Mouse (Mus musculus): ENCODE data around the gene Meis2. TPM values are rescaled to one million over a fixed set of nuclear protein-coding genes. Genes with fewer than 3 reads are reported as not detected.

The Meis2 gene
- polyA plus RNA-seq, 1 experiment from 2014 or later, result 1.4 TPM

- Histone ChIP-seq H3K36me3 (replicated peaks) (no peaks in the 10 kb centered on the region), H3K9me3 (replicated peaks) (no peaks in the 10 kb centered on the region), H3K4me1 (replicated peaks) (no peaks in the 10 kb centered on the region), H3K4me2 (peak overlapping the region; percentile 58), H3K9ac (no peak overlapping the region), H3K27me3 (peaks cover 64% of the 10 kb centered on the region), H3K27ac (replicated peaks) (no peak overlapping the region), H3K4me3 (replicated peaks) (peak overlapping the region; percentile 30)
- ATAC-seq (ENCODE audit: insufficient read depth), result no peak
- WGBS (ENCODE audit: insufficient replicate concordance), result 4% methylated on average over 25 of the region's 25 CpGs
Measured at GRCm38 (mm10) chr2:115860600-115861347, 204.9 kb downstream of the Meis2 start.

DNA sequence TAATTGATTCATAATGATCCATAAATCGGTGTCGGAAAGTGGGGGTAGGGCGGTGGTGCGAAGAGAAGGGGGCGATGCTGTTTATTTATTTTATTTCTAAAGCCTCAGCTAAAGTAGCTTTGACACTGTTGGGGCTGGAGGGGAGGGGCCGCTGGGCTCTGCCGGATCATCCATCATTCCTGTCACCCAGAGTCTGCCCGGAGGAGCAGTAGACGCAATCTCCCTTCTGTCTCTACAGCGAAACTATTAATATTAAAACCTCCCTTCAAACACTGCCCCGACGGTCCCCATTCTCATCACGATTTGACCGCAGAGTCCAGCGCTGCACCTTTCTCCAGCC is 205.5 kb downstream of the Meis2 start:
- peaks cover 71% of the 10 kb centered on the region for H3K27me3 ChIP-seq
- peak overlapping the region; percentile 30 for H3K4me3 ChIP-seq (replicated peaks)
- H3K4me1 ChIP-seq (replicated peaks), result no peaks in the 10 kb centered on the region
- no peak overlapping the region for H3K9ac ChIP-seq
- no peak overlapping the region for H3K27ac ChIP-seq (replicated peaks)
- WGBS (ENCODE audit: insufficient replicate concordance), result 1% methylated on average over 15 of the region's 15 CpGs
- H3K36me3 ChIP-seq (replicated peaks), result no peaks in the 10 kb centered on the region
- no peak for ATAC-seq (ENCODE audit: insufficient read depth)
- H3K9me3 ChIP-seq (replicated peaks), result no peaks in the 10 kb centered on the region
- peak overlapping the region; percentile 58 for H3K4me2 ChIP-seq

DNA sequence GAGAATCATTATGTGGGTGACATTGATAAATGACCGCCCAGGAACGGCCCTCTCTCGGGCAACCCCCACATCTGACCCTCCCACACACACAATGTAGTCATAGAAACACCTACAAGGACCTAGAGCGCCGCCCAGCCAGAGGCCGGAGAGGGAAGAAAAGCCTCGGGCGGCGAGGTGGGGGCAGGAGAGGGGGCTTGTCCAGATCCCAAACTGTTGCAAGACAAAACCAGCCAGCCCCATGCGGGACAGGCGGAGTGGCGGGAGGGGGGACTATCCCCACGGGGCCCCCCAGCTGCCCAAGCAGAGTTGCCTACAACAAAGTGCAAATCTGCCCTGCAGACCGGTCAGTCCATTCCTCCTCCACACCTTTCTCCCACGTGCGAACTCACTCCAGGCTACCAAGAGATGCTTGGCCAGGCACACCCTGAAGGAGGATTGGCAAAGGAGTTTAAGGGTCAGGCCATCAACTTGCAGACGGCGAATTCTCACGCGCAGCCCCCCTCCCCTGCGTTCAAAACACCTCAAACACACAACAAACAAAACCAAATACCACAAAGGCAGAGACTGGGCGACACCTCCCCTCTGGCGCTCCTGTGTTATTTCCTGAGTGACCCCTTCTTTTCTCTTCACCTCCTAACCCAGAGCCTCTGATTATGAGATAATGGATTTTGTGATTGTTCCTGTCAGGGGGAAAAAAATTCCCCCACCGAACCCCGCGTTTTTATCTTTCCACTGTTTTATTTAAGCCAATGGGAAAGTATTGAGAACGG is 206.1 kb downstream of the Meis2 start:
- H3K27ac ChIP-seq (replicated peaks), result no peak overlapping the region
- no peaks in the 10 kb centered on the region for H3K36me3 ChIP-seq (replicated peaks)
- H3K9me3 ChIP-seq (replicated peaks), result no peaks in the 10 kb centered on the region
- 0 out of 2 replicates have a peak, but pooled peaks have one; percentile 15 for ATAC-seq (ENCODE audit: insufficient read depth)
- WGBS (ENCODE audit: insufficient replicate concordance), result 2% methylated on average over 27 of the region's 27 CpGs
- H3K4me2 ChIP-seq, result peak overlapping the region; percentile 58
- no peak overlapping the region for H3K9ac ChIP-seq
- peak overlapping the region; percentile 30 for H3K4me3 ChIP-seq (replicated peaks)
- H3K27me3 ChIP-seq, result peaks cover 76% of the 10 kb centered on the region
- no peaks in the 10 kb centered on the region for H3K4me1 ChIP-seq (replicated peaks)

DNA sequence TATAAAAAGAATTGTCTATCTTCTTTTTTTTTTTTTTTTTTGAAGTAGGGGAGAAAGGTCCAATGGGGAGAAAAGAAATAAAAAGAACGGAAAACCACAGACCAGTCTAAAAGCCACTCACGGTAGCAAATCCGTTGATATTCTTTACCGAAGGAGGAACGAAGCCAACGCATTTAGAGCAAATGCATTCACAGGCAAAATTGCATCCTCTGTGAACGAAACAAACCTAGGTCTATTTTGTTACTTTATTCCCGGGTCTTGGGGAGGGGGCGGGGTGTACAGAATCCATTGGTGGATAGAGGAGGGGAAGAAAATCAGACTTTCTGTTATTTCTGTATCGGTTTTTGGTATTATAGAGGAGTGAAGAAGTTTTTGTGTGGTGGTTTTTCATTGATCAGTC is 206.7 kb downstream of the Meis2 start:
- no peaks in the 10 kb centered on the region for H3K9me3 ChIP-seq (replicated peaks)
- peak overlapping the region; percentile 30; the same call in 1 of the 2 replicates for H3K4me3 ChIP-seq (replicated peaks)
- peaks cover 82% of the 10 kb centered on the region for H3K27me3 ChIP-seq
- no peak overlapping the region for H3K9ac ChIP-seq
- WGBS (ENCODE audit: insufficient replicate concordance), result 3% methylated on average over 10 of the region's 10 CpGs
- H3K4me1 ChIP-seq (replicated peaks), result no peaks in the 10 kb centered on the region
- no peak for ATAC-seq (ENCODE audit: insufficient read depth)
- H3K27ac ChIP-seq (replicated peaks), result no peak overlapping the region
- H3K36me3 ChIP-seq (replicated peaks), result no peaks in the 10 kb centered on the region
- peak overlapping the region; percentile 58; the same call in 1 of the 2 replicates for H3K4me2 ChIP-seq

- Histone ChIP-seq H3K4me1 (replicated peaks) (no peaks in the 10 kb centered on the region), H3K9ac (no peak overlapping the region), H3K36me3 (replicated peaks) (no peaks in the 10 kb centered on the region), H3K9me3 (replicated peaks) (no peaks in the 10 kb centered on the region), H3K27ac (replicated peaks) (no peak overlapping the region), H3K27me3 (peaks cover 89% of the 10 kb centered on the region), H3K4me2 (no peak overlapping the region), H3K4me3 (replicated peaks) (no peak overlapping the region)
- 5% methylated on average over 8 of the region's 8 CpGs for WGBS (ENCODE audit: insufficient replicate concordance)
- ATAC-seq (ENCODE audit: insufficient read depth), result no peak
Measured at GRCm38 (mm10) chr2:115858246-115858645, 207.4 kb downstream of the Meis2 start.

GRCm38 (mm10) chr2:115857123-115858080 is 208.2 kb downstream of the Meis2 start:
- 20% methylated on average over 11 of the region's 11 CpGs for WGBS (ENCODE audit: insufficient replicate concordance)
- Histone ChIP-seq H3K4me2 (no peak overlapping the region), H3K9ac (no peak overlapping the region), H3K27me3 (peaks cover 98% of the 10 kb centered on the region), H3K9me3 (replicated peaks) (no peaks in the 10 kb centered on the region), H3K4me1 (replicated peaks) (no peaks in the 10 kb centered on the region), H3K27ac (replicated peaks) (no peak overlapping the region), H3K4me3 (replicated peaks) (no peak overlapping the region), H3K36me3 (replicated peaks) (no peaks in the 10 kb centered on the region)
- ATAC-seq (ENCODE audit: insufficient read depth), result no peak

DNA sequence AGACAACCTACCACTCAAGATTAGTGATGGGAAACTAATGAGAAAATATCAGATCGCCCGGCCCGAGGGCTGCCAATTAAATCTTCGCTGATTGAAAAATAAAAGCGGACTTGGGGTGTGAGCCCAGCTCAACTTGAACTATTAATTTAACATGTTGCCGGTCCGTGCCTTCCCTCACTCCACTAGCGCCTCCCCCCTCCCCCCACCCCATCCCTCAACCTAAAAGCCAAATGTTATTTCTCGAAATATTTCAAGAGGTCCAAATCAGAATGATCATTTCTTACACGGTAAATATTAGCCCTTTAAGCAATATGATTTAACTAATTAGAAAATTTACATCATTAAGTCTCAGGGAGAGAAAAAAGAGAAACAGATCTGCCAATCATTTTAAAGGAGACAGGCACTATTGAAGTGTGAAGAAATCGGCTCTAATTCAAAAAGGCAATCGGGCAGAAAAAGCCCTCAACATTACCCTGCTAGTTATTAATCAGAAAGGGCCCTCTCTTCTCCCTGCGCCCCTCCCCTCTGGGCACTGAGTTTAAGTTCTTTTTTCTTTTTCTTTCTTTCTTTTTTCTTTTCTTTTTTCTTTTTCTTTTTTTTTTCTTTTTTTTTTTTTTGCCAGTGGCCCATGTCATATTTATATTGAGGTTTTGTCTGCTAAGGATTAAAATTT is 209.1 kb downstream of the Meis2 start:
- Histone ChIP-seq H3K4me1 (replicated peaks) (no peaks in the 10 kb centered on the region), H3K4me3 (replicated peaks) (peak overlapping the region; percentile 8; the same call in 1 of the 2 replicates), H3K36me3 (replicated peaks) (no peaks in the 10 kb centered on the region), H3K9me3 (replicated peaks) (no peaks in the 10 kb centered on the region), H3K9ac (no peak overlapping the region), H3K27me3 (peaks cover 99% of the 10 kb centered on the region), H3K4me2 (peak overlapping the region; percentile 41), H3K27ac (replicated peaks) (no peak overlapping the region)
- ATAC-seq (ENCODE audit: insufficient read depth), result no peak
- 8% methylated on average over 13 of the region's 13 CpGs for WGBS (ENCODE audit: insufficient replicate concordance)

DNA sequence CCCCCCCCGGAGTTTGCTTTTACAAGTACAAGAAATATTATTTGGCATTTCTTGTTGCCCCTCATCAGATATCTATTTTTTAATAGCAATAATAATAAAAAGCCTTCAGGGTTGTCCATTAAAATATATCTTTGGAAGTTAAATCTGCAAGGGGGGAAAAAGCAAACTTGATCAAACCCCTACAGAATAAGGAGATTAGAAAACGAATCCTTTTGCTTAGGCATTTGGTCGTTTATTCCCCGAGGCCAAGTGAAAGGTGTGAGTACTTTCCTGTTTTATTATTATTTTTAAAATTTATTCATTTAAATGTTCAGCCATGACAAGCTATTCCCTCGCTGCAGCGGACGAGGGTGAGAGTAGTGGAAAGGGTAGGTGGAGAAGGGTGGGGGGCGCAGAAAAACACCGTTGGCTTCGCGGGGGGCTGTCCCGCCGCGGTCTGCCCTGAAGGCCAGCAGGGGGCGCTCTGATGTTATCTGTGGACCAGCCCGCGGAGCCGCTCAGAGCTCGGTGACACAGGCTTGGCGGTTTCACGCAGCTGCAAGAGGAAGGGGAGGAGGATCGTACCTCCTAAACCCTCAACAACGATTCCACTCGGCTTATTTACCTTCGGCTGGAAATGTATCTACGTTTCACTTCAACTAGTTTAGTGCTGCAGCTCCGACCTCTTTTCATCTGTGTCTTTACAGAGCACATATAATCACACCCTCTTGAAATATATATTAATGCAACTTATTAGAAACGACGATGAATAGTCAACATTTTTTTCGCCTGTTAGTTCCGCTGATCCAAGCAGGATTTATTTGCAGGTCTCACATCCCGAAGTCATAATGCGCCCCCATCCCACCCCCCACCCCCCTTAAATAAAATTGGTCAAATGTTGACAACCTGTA is 209.9 kb downstream of the Meis2 start:
- Histone ChIP-seq H3K27me3 (peaks cover 99% of the 10 kb centered on the region), H3K4me3 (replicated peaks) (peak overlapping the region; percentile 8), H3K36me3 (replicated peaks) (no peaks in the 10 kb centered on the region), H3K4me2 (peak overlapping the region; percentile 41), H3K9me3 (replicated peaks) (no peaks in the 10 kb centered on the region), H3K4me1 (replicated peaks) (no peaks in the 10 kb centered on the region), H3K9ac (no peak overlapping the region), H3K27ac (replicated peaks) (no peak overlapping the region)
- WGBS (ENCODE audit: insufficient replicate concordance), result 1% methylated on average over 33 of the region's 33 CpGs
- peak; percentile 25; the same call in 1 of the 2 replicates for ATAC-seq (ENCODE audit: insufficient read depth)

DNA sequence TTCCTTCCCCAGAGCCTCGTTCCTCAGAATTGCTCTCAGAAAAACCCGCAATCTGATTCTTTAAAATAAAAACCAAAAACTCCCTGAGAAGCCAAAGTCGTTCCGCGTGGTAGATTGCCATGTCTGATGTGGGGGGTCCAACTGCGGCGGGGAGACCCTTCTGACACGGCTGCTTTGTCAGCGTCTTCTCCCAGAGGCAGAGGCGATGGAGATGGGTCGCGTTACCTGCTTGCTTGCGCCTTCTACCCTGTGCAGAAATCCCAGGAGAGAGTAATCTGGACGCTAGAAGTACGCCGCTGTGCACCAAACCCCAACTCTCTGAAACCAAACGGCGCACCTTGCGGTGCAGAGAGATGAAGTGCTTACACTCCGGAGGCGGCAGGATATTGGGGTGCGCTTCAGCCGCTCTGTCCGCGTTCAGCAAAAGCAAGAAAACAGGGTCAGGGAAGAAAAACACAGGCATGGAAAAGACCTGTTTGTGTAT is 210.8 kb downstream of the Meis2 start:
- Histone ChIP-seq H3K4me1 (replicated peaks) (no peaks in the 10 kb centered on the region), H3K27me3 (peaks cover 98% of the 10 kb centered on the region), H3K36me3 (replicated peaks) (no peaks in the 10 kb centered on the region), H3K9ac (no peak overlapping the region), H3K4me2 (no peak overlapping the region), H3K9me3 (replicated peaks) (no peaks in the 10 kb centered on the region), H3K4me3 (replicated peaks) (no peak overlapping the region), H3K27ac (replicated peaks) (no peak overlapping the region)
- no peak for ATAC-seq (ENCODE audit: insufficient read depth)
- 5% methylated on average over 25 of the region's 25 CpGs for WGBS (ENCODE audit: insufficient replicate concordance)
